Mouse (Mus musculus) embryo, embryonic 10.5 days (tissue): ENCODE measurements around the gene Pf4.

Experiments used
- DNase-seq: peaks from one replicate; pipeline ENCODE4 v3.0.0-alpha.2; 2015; ENCODE audit warnings: low spot score

Pf4 gene

GRCm38 (mm10) chr5:90771880-90772653, at the start of gene Pf4:
Gene Pf4, plus strand, starts transcription at chr5:90772435.
- DNase-seq = no peak

- no peak for DNase-seq
Measured at GRCm38 (mm10) chr5:90722656-90723055, 49.6 kb upstream of the Pf4 start.

GRCm38 (mm10) chr5:90728254-90728653, 44.0 kb upstream of the Pf4 start:
- no peak for DNase-seq

- no peak for DNase-seq
Measured at GRCm38 (mm10) chr5:90731480-90731879, 40.8 kb upstream of the Pf4 start.

- no peak for DNase-seq
Measured at GRCm38 (mm10) chr5:90742029-90742428, 30.2 kb upstream of the Pf4 start.

GRCm38 (mm10) chr5:90753934-90754333, 18.3 kb upstream of the Pf4 start:
- no peak for DNase-seq

- no peak for DNase-seq
Measured at GRCm38 (mm10) chr5:90758020-90758605, 14.1 kb upstream of the Pf4 start.

GRCm38 (mm10) chr5:90759077-90760065, 12.9 kb upstream of the Pf4 start, which contains the start of gene Cxcl5:
Gene Cxcl5, plus strand, starts transcription at chr5:90759360.
- DNase-seq = peak; percentile 53

- no peak for DNase-seq
Measured at GRCm38 (mm10) chr5:90760303-90760702, 11.9 kb upstream of the Pf4 start.

GRCm38 (mm10) chr5:90760844-90761243, 11.4 kb upstream of the Pf4 start:
- DNase-seq = no peak

- no peak for DNase-seq
Measured at GRCm38 (mm10) chr5:90761834-90762233, 10.4 kb upstream of the Pf4 start.

- DNase-seq = no peak
Measured at GRCm38 (mm10) chr5:90763912-90764665, 8.1 kb upstream of the Pf4 start.

- DNase-seq = no peak
Measured at GRCm38 (mm10) chr5:90765821-90766606, 6.2 kb upstream of the Pf4 start.

GRCm38 (mm10) chr5:90768218-90768617, 4.0 kb upstream of the Pf4 start, which contains the start of gene Ppbp:
Gene Ppbp, plus strand, starts transcription at chr5:90768518.
- no peak for DNase-seq

GRCm38 (mm10) chr5:90771369-90771768, 866 bp upstream of the Pf4 start:
- DNase-seq = no peak

- DNase-seq = no peak
Measured at GRCm38 (mm10) chr5:90775562-90775961, 3.3 kb downstream of the Pf4 start.

GRCm38 (mm10) chr5:90777621-90778020, 5.4 kb downstream of the Pf4 start:
- DNase-seq = no peak

GRCm38 (mm10) chr5:90778856-90779255, 6.6 kb downstream of the Pf4 start:
- no peak for DNase-seq

GRCm38 (mm10) chr5:90783697-90784096, 11.5 kb downstream of the Pf4 start:
- no peak for DNase-seq

- peak; percentile 77 for DNase-seq
Measured at GRCm38 (mm10) chr5:90785659-90786588, 13.7 kb downstream of the Pf4 start, which contains the start of gene Cxcl3. Gene Cxcl3, plus strand, starts transcription at chr5:90786103.
